Mouse (Mus musculus): ENCODE results near the gene Ccdc57.

The Ccdc57 gene

GRCm38 (mm10) chr11:120932564-120933398 is at the start of gene Ccdc57:
Gene Ccdc57, minus strand, starts transcription at chr11:120932872.
- DNase-seq, result peak; percentile 87

GRCm38 (mm10) chr11:120982459-120982858 is 49.8 kb upstream of the Ccdc57 start:
- no peak for DNase-seq

DNA sequence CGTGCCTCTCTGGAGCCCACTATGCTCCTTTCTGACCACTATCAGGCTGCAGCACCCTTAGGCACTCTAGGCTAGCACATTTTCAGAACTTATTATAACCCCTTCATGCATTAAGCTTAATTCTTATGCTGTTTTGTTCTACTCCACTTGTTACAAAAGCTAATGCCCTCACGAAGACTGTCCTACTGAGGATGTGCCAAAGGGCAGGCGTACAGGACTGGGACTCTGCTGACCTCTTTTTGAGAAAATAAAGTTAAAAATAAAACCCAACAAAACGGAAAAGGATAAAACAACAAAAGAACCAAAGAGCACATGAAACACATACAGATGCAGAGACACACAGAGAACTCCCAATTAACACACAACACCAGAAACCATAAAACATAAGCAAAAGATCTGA is 49.0 kb upstream of the Ccdc57 start:
- DNase-seq, result no peak

DNA sequence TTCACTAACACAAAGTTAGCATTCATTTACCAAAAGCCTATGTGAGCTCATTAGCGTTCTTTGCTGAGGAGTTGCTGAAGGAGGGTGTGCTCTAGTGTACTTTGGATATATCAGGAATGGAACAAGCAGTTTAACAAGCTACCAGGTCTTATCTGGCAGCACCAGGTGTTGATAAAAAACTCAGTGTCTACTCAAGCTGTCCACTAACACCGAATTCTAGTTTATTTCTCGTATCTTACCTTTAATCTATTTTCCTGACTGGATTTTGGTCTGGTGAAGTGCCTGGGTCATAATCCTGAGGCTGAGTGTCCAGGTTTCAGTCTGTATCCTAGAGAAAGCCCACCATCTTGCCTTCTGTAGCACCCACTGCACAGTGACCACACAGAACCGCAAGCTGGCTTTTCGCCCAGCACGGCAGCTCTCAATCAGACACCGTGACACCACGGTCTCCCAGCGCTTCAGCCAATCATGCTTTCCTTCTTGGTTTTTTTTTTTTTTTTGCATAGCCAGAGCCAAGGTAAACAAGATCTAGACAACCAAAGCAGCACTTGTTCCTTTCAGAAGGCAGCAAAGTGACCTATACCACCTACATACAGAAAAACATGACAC is 47.9 kb upstream of the Ccdc57 start:
- peak; percentile 25 for DNase-seq

DNA sequence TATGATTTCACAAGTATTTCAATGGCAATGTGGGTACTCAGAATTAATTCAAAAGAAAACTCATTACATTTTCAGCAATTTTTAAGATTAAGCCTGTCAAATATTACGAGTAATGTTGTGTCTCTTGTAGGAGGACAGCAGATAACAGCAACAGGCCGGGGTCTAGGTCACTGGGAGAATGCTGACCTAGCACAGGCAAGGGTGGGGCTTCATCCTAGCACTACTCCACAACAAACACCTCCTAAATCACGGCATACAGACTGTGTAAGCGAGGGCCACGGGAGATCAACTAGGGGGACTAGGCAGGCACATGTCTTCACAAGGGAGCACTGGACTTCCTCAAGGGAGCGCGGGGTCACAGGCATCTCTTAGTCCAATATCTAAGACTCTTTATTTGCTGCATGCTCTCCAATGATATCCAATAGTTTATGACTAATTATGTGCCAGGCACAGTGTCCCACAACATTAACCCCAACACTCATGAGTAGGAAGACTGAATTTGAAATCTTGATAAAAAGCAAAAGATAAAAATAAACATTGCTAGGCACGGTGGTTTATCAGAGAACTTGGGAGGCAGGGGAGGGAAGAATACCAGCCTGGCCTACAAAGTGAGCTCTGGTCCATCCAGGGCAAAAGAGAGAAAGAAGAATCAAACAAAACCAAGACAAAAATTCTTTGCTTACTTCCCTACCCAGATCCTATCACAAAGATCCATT is 47.2 kb upstream of the Ccdc57 start:
- DNase-seq, result no peak

- no peak for DNase-seq
Measured at GRCm38 (mm10) chr11:120973318-120973717, 40.6 kb upstream of the Ccdc57 start.

GRCm38 (mm10) chr11:120971237-120971636 is 38.6 kb upstream of the Ccdc57 start:
- DNase-seq, result no peak

DNA sequence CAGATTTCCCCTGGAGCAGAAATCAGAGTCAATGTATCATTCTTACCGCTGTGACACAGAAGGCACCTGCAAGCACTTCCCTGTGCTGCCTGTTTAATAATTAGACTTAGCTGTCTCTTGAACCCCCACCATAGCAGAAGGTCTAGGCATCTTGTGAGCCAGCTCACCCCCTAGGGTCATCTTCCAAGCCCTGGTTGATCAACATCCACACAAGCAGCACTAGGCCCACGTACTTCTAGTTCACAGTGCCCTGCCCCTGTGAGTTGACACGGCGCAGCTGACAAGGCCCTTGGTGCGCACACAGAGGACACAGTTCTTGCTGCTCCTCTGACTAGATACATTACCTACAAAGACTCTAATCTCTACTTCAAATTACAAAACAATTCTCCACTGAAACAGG is 37.1 kb upstream of the Ccdc57 start:
- DNase-seq, result no peak

DNA sequence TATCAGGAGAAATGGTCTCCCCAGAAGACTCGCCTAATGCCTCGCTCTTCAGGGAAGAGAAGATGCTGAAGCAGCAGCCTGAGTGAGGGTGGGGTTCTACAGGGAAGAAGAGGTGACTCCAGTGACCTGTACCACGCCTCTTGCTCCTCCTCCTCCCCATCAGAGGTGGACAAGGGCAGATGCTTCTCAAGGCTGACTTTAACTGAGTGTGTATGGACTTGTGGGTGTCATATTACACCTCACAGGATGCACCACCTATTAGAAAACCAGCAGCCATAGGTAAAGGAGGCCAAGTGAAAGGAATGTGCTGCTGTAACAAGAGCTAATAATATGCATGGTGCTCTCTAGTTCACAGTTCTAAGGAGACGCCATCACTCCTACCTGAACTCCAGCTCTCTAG is 32.9 kb upstream of the Ccdc57 start:
- DNase-seq, result no peak

DNA sequence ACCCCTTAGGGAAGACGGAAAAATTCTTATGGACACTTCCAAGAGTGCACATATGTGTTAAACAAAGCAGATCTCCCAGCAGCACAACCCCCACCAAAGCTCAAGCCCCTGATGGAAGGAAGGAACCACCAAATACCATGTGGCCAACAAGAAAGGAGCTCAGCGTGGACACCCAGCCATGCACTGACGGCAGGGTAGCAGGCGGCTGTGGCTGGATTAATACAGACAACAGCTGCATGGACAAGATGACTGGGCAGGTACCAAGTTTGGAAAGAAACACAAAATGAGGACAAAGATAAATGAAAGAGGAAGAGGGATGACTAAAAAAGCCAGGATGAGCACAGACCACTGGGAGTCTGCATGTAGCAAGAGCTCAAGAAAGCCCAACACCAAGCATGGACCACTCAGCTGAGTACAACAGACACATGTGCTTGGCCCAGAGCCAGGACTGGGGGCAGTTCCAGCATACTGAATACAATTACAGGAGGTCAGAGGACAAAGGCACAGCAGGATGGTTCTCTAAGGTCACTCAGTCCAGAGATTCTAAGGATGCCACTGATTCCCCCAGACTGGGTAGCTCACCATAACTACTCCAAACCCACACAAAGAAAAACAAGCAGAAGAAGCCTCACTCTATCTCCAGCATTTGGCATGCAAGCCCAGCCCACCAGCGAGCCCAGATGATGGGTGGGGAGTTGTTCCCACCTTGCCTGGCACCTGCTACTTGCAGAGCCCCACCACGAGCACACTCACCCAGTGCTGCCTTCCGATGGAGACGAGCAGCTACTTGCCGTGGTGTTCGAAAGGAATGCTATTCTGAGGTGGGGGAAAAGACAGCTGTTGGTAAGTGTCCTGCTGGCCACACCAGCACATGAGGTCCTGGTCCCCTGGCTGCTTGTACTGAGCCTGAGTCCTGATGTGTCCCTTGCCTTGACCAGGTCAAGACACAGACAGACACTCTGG is 31.8 kb upstream of the Ccdc57 start:
- no peak for DNase-seq

DNA sequence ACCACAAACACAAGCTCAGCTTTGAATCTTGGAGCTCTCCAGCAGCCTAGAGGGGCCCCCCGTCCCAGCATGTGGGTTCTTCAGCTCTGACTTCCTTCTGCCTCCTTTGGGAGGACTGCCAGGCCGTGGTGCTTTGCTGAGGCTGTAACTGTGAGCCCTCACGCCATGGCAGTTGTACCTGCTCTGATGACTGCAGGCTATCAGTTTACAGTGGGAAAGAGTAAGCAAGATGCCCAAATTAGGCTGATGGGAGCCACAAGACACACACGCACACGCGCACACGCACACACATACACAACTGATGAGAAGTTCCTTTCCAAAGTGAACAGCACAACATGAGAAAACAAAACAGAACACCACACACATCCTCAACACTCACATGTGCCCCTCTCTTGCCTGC is 30.2 kb upstream of the Ccdc57 start:
- no peak for DNase-seq

- no peak for DNase-seq
Measured at GRCm38 (mm10) chr11:120962050-120962771, 29.5 kb upstream of the Ccdc57 start.

GRCm38 (mm10) chr11:120961594-120961993 is 28.9 kb upstream of the Ccdc57 start:
- DNase-seq, result no peak

DNA sequence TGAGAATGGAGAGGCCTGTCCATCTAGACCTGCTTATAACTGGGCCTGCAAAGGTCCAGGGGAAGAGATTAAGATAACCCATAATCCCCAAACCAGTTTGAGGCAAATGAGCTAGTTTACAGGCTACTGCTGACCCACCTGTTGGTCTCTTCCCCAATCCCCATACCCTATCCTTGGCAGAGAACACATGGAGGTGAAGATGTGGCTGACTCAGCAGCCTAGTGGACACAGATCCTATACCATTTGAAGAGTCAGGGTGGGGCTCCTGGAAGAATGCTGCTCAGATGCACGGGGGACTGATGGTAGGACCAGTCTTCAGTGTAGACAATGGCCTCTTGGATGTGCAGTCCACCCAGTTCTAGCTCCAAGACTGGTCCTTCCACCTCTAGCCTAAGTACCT is 27.6 kb upstream of the Ccdc57 start:
- no peak for DNase-seq

DNA sequence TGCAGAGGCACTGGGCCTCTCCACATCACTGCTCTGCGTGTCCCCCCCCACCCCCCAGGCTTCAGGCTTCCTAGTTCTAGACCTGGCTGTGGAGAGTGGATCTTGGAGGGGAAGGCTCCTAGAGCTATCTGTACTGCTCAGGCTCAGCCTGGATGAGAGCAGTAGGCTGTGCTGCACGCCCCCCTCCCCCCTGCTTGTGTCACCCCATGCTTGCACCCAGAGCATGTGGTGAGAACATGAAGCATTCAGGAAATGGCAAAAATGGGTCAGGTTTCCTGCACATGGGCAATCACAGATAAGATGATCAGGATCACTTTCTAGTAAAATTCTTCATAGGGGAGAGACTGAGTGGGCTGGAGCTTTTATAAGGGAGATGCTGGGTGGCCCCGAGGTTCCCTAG is 26.9 kb upstream of the Ccdc57 start:
- DNase-seq, result no peak

DNA sequence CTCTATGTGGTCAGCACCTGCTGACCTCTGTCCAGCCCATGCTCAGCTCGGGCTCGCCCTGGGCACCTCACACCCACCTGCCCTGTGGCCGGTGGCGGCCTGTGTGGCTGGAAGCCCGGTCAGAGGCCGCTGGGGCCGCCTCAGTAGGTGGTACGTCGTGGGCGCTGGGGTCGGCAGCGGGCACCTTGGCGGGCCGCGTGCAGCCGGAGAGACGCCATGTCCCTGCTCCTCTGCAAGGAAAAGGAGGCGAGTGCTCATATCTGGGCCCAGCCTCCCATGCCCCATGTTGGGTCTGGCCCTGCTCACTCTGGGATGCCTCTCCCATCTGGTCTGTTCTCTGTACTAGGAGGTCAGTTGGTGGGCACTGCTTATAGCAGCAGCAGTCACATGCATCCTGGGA is 26.4 kb upstream of the Ccdc57 start:
- DNase-seq, result no peak

DNA sequence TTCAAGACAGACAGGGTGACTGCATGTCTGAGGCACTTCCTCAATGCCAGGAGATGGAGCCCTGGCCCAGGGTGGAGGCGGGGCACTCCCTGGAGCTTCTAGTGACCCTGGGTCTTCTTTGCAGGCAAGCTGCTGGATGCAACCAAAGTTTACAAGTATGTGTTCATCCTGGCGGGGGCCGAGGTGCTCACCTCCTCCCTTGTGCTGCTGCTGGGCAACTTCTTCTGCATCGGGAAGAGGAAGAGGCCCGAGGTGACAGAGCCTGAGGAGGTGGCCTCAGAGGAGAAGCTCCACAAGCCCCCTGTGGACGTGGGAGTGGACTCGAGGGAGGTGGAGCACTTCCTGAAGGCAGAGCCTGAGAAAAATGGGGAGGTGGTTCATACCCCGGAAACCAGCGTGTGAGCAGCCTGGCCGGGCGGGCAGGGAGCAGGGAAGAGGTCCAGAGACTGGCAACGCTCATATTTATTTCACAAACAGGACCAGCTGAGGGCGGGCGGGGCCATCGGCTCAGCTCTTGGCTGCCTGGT is 25.1 kb upstream of the Ccdc57 start:
- peak; percentile 40 for DNase-seq

DNA sequence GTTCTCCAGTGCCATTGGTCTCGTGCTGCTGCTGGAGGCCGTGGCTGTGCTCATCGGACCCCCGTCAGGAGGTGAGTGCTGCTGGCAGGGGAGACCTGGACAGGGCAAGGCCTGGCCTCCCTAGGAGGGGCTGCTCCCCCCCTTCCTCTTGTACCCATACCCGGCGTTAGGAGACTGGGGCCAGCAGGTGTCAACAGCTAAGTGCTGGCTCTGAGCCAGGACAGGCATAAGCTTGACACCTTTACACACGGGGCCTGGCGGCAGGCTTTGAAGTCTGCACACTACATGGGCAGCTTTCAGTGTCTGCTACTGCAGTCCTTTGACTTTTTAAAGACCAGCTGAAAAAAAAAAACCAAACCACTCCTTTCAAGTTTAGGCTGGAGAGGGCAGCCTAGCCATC is 24.4 kb upstream of the Ccdc57 start:
- no peak for DNase-seq

GRCm38 (mm10) chr11:120955701-120956100 is 23.0 kb upstream of the Ccdc57 start:
- DNase-seq, result no peak

DNA sequence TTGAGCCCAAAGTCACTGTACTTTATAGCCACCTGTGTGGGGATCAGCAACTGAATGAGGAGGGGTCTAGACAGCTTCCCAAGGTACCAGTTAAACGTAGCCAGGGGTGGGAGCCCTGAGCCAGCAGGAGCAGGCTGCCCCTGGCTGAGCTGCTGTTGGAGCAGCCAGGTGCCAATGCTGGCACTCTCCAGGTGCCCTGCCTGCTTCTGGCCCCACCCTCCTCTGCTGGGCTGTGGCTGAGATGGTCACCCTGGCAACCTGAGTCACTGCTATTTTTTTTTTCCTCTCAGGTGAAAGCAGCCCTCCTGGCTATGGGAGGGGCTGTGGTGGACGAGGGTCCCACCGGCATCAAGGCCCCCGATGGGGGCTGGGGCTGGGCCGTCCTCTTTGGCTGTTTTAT is 22.3 kb upstream of the Ccdc57 start:
- DNase-seq, result peak; percentile 22

All from lung, postnatal 14 days (tissue).